Mouse (Mus musculus) T-helper 17 cell (primary cell): ENCODE data around the gene Capn8.

Experiments
- in situ Hi-C, 2 experiments: fragments of 300-600 bp; cut with MboI, MseI; formaldehyde crosslinking; loops; 1 replicate in 1 of 2; 2 replicates in 1 of 2; pipeline ENCODE4 v1.15.1; 2025; ENCODE audit warnings: high pct_unique_total_duplicates in 2 of 2

Capn8 gene

GRCm38 (mm10) chr1:182543136-182543535 is 21.7 kb upstream of the Capn8 start:
- in situ Hi-C loops: loop anchor here in 1 of 2 experiments (10.0 kb wide), 1 partner anchor 658 kb away; no protein-coding TSS in a partner anchor

- in situ Hi-C loops: loop anchor here in 1 of 2 experiments (10.0 kb wide), 1 partner anchor 659 kb away; no protein-coding TSS in a partner anchor
Measured at GRCm38 (mm10) chr1:182543906-182544305, 20.9 kb upstream of the Capn8 start.

GRCm38 (mm10) chr1:182550761-182551160 is 14.0 kb upstream of the Capn8 start:
- in situ Hi-C loops: loop anchor here in 1 of 2 experiments (5.0 kb wide), 1 partner anchor 408 kb away; no protein-coding TSS in a partner anchor

GRCm38 (mm10) chr1:182553649-182554375 is 11.0 kb upstream of the Capn8 start:
- in situ Hi-C loops: loop anchor here in 1 of 2 experiments (5.0 kb wide), 1 partner anchor 412 kb away; no protein-coding TSS in a partner anchor

GRCm38 (mm10) chr1:182558271-182558670 is 6.5 kb upstream of the Capn8 start:
- in situ Hi-C loops: loop anchor here in 1 of 2 experiments (5.0 kb wide), 1 partner anchor 234 kb away; no protein-coding TSS in a partner anchor

- in situ Hi-C loops: loop anchor here in 1 of 2 experiments (5.0 kb wide), 1 partner anchor 233 kb away; no protein-coding TSS in a partner anchor
Measured at GRCm38 (mm10) chr1:182559530-182559929, 5.3 kb upstream of the Capn8 start.

- in situ Hi-C loops: no loop called here
Measured at GRCm38 (mm10) chr1:182560390-182561098, 4.3 kb upstream of the Capn8 start.

- in situ Hi-C loops: no loop called here
Measured at GRCm38 (mm10) chr1:182561945-182562514, 2.8 kb upstream of the Capn8 start.

- in situ Hi-C loops: no loop called here
Measured at GRCm38 (mm10) chr1:182562576-182563370, 2.0 kb upstream of the Capn8 start.

GRCm38 (mm10) chr1:182565351-182565835 is 586 bp downstream of the Capn8 start:
- in situ Hi-C loops: no loop called here

- in situ Hi-C loops: no loop called here
Measured at GRCm38 (mm10) chr1:182571148-182571547, 6.3 kb downstream of the Capn8 start.

GRCm38 (mm10) chr1:182571973-182572372 is 7.2 kb downstream of the Capn8 start:
- in situ Hi-C loops: no loop called here

GRCm38 (mm10) chr1:182573856-182574665 is 9.3 kb downstream of the Capn8 start:
- in situ Hi-C loops: no loop called here

GRCm38 (mm10) chr1:182574666-182575049 is 9.9 kb downstream of the Capn8 start:
- in situ Hi-C loops: no loop called here

- in situ Hi-C loops: no loop called here
Measured at GRCm38 (mm10) chr1:182584169-182584568, 19.4 kb downstream of the Capn8 start.

GRCm38 (mm10) chr1:182585162-182585840 is 20.5 kb downstream of the Capn8 start:
- in situ Hi-C loops: no loop called here

GRCm38 (mm10) chr1:182587706-182588105 is 22.9 kb downstream of the Capn8 start:
- in situ Hi-C loops: no loop called here

GRCm38 (mm10) chr1:182591491-182591890 is 26.7 kb downstream of the Capn8 start:
- in situ Hi-C loops: no loop called here

- in situ Hi-C loops: no loop called here
Measured at GRCm38 (mm10) chr1:182592436-182592835, 27.6 kb downstream of the Capn8 start.
